Mouse (Mus musculus) midbrain, postnatal 0 days (tissue): ENCODE results near the gene Tasp1. TPM values are rescaled to one million over a fixed set of nuclear protein-coding genes. Genes with fewer than 3 reads are reported as not detected.
A peak's percentile ranks its signal among the peaks of the same experiment; 100 is the strongest.
"Not testable (repeated sequence)": the region's sequence is repeated elsewhere in the genome, so short reads cannot be mapped to it uniquely, and the experiment has no call there.

Experiments
- ATAC-seq: fragments of 200-750 bp; cut with Nextera tagmentation; 2 replicates; pipeline ENCODE4 v1.8.0; 2017; ENCODE audit warnings: moderate number of reproducible peaks, mild to moderate bottlenecking, moderate TSS enrichment, moderate library complexity; ENCODE audit not compliant: low FRiP score
- DNase-seq: peaks from one replicate; pipeline ENCODE4 v3.0.0-alpha.2; 2015; ENCODE audit warnings: low spot score
- H3K27ac ChIP-seq: fragments of 300-500 bp; sonication (generic); 2 replicates; pipeline ENCODE4 v1.5.1; 2014; ENCODE audit warnings: low read depth, mild to moderate bottlenecking, low read length, mixed read lengths
- H3K27me3 ChIP-seq: fragments of 300-500 bp; sonication (generic); 2 replicates; pipeline ENCODE4 v1.6.1; 2014; ENCODE audit warnings: low read length, control low read depth, mixed read lengths; ENCODE audit not compliant: insufficient read depth
- H3K36me3 ChIP-seq: fragments of 300-500 bp; sonication (generic); 2 replicates; pipeline ENCODE4 v1.6.1; 2014; ENCODE audit warnings: low read length, control low read depth, mixed read lengths; ENCODE audit not compliant: insufficient read depth
- H3K4me1 ChIP-seq: fragments of 300-500 bp; sonication (generic); 2 replicates; pipeline ENCODE4 v1.6.1; 2014; ENCODE audit warnings: mild to moderate bottlenecking, control low read depth, antibody characterized with exemption, low read length, mixed read lengths; ENCODE audit not compliant: insufficient read depth
- H3K4me2 ChIP-seq: fragments of 300-500 bp; sonication (generic); 2 replicates; pipeline ENCODE4 v1.6.1; 2014; ENCODE audit warnings: low read depth, mild to moderate bottlenecking, low read length, mixed read lengths; ENCODE audit not compliant: poor library complexity, severe bottlenecking
- H3K4me3 ChIP-seq: fragments of 300-500 bp; sonication (generic); 2 replicates; pipeline ENCODE4 v1.5.1; 2014; ENCODE audit warnings: low read depth, mild to moderate bottlenecking, low read length, moderate library complexity
- H3K9ac ChIP-seq: fragments of 300-500 bp; sonication (generic); replicated peaks from 2 replicates; pipeline ENCODE4 v1.6.1; 2014; ENCODE audit warnings: mild to moderate bottlenecking, low read length, moderate library complexity, mixed read lengths; ENCODE audit not compliant: poor library complexity, severe bottlenecking
- H3K9me3 ChIP-seq: fragments of 300-500 bp; sonication (generic); 2 replicates; pipeline ENCODE4 v1.6.1; 2016; ENCODE audit warnings: low read length, control low read depth
- CTCF ChIP-seq: IDR thresholded peaks from 2 replicates; pipeline ENCODE4 v1.5.1; 2016; ENCODE audit warnings: antibody characterized with exemption, mild to moderate bottlenecking
- WGBS: fragments of 180-500 bp; shearing (Covaris S2); extraction: QIAGEN DNeasy Blood & Tissue Kit; methylation state at CpG from one replicate; pipeline ENCODE4 v1.1.7; 2014; 5-methylcytosine and 5-hydroxymethylcytosine counted together
- polyA plus RNA-seq: library from polyadenylated mRNA; unstranded; fragments of >200 nt; fragmentation: Nextera tagmentation; extraction: Ambion mirVana; gene quantifications from 2 replicates; pipeline ENCODE4 v1.2.1, GENCODE M21; 2015
- total RNA-seq: library from RNA; depleted of rRNA; stranded (reverse); fragments of >200 nt; gene quantifications from 2 replicates; pipeline ENCODE4 v1.2.3, GENCODE M21; 2014

The Tasp1 gene
- total and polyA plus RNA-seq, 2 experiments from 2014 or later = 15.2 to 23.1 TPM

DNA sequence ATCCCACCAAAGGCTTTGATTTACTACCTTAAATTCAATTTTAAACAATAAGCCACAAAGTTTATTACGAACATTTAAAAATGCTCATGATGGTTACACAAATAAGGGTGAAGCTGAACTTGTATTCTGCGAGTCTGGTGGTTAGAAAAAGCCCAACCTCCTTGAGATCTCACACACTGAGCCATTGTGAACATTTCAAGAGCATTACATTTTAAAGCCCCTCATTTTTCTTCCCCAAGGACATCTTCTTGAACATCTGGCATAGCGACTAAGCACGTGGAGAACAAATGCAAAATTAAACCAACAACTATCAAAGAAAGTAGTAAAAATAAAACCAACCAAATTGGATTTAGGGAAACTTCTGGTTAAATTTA, 182.4 kb downstream of the Tasp1 start:
- ATAC-seq = no peak
- no peaks in the 10 kb centered on the region for H3K27me3 ChIP-seq

DNA sequence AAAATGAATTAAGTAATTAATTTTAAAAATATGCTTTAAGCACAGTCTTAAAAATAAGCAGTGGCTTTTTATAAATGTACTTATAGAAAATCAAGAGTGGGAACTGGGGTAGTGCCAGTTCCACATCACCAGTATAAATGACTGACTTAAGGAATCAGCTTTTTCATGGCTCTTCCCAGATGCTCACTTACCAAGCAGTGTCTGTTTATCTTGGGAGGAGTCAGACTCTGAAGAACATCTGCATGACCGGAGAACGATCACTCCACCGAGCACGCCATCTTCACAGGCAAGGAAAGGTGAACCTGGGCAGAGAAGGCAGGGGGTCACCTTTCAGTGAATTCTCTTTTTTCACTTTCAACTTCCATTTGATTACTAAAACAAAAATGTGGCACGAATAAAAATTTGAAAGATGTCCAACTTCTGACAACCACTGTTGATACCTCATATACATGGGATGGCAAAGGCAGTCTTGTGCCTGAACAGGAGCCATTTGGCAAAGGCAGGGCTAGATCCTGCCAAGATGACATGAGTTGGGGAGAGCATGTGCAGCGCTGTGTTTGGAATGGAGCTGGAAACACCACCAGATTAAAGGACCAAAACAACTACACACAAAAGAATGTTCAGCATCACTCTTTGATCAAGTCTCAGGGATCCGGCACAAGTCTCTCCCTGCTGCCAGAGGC, 182.9 kb downstream of the Tasp1 start:
- no peaks in the 10 kb centered on the region for H3K36me3 ChIP-seq
- H3K4me2 ChIP-seq = no peak overlapping the region
- H3K27ac ChIP-seq = no peak overlapping the region
- no peak overlapping the region for H3K9ac ChIP-seq
- TF ChIP-seq CTCF = no peak
- H3K4me1 ChIP-seq = no peaks in the 10 kb centered on the region
- no peaks in the 10 kb centered on the region for H3K9me3 ChIP-seq
- peak; percentile 8 for DNase-seq
- no peak for ATAC-seq
- no peaks in the 10 kb centered on the region for H3K27me3 ChIP-seq
- 80% methylated on average over 7 of the region's 7 CpGs for WGBS
- no peak overlapping the region for H3K4me3 ChIP-seq

More for the DNA sequence above, 182.4 kb downstream of the Tasp1 start:
- Histone ChIP-seq H3K36me3 (no peaks in the 10 kb centered on the region), H3K27ac (no peak overlapping the region), H3K9me3 (no peaks in the 10 kb centered on the region), H3K9ac (no peak overlapping the region), H3K4me2 (no peak overlapping the region), H3K4me1 (no peaks in the 10 kb centered on the region), H3K4me3 (no peak overlapping the region)
- TF ChIP-seq CTCF = no peak
- DNase-seq = no peak
- 75% methylated on average over 4 of the region's 4 CpGs for WGBS

DNA sequence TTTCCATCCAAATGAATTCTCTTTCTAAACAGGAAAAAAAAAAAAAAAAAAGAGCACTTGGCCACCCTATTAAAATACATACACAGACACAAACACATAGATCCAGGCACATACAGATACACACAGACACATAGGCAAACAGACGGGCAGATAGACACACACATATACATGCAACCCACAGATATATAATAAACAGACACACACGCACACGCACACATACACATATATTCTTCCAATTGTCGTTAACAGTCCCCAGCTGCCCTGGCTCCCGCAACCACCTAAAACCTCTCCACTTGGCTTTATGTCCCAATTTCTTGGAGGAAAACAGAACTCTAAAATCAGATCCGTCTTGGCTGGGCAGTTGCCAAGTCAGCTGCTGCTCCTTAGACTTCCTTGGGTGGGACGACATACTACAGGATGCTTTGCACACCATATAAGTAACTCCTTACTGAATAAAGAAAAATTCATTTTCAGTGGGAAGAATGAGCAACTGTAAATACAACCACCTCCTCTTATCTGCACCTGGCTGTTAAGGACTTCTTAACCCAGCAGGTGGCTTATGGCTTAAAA, 188.5 kb downstream of the Tasp1 start:
- H3K4me1 ChIP-seq = no peaks in the 10 kb centered on the region
- no peaks in the 10 kb centered on the region for H3K36me3 ChIP-seq
- H3K9ac ChIP-seq = no peak overlapping the region
- 91% methylated on average over 7 of the region's 7 CpGs for WGBS
- no peak overlapping the region for H3K4me3 ChIP-seq
- no peak overlapping the region for H3K27ac ChIP-seq
- ATAC-seq (no peak), DNase-seq (no peak)
- no peaks in the 10 kb centered on the region for H3K27me3 ChIP-seq
- H3K4me2 ChIP-seq = no peak overlapping the region
- TF ChIP-seq CTCF = no peak
- no peaks in the 10 kb centered on the region for H3K9me3 ChIP-seq

GRCm38 (mm10) chr2:139875876-139876275, 190.7 kb downstream of the Tasp1 start:
- WGBS = 64% methylated on average over 3 of the region's 3 CpGs
- Histone ChIP-seq H3K27ac (no peak overlapping the region), H3K4me2 (no peak overlapping the region), H3K4me3 (no peak overlapping the region), H3K4me1 (no peaks in the 10 kb centered on the region), H3K9me3 (no peaks in the 10 kb centered on the region), H3K9ac (no peak overlapping the region), H3K36me3 (no peaks in the 10 kb centered on the region), H3K27me3 (no peaks in the 10 kb centered on the region)
- DNase-seq (no peak), ATAC-seq (no peak)
- no peak for TF ChIP-seq CTCF

- Histone ChIP-seq H3K4me2 (no peak overlapping the region), H3K36me3 (no peaks in the 10 kb centered on the region), H3K27ac (no peak overlapping the region), H3K4me3 (no peak overlapping the region), H3K4me1 (no peaks in the 10 kb centered on the region), H3K9ac (no peak overlapping the region), H3K27me3 (no peaks in the 10 kb centered on the region), H3K9me3 (no peaks in the 10 kb centered on the region)
- TF ChIP-seq CTCF = no peak
- WGBS = 7% methylated on average over 3 of the region's 3 CpGs
- DNase-seq (no peak), ATAC-seq (no peak)
Measured at GRCm38 (mm10) chr2:139874173-139874572, 192.4 kb downstream of the Tasp1 start.

- WGBS = 29% methylated on average over 2 of the region's 2 CpGs
- H3K4me1 ChIP-seq = no peaks in the 10 kb centered on the region
Measured at GRCm38 (mm10) chr2:139873762-139874161, 192.8 kb downstream of the Tasp1 start.

DNA sequence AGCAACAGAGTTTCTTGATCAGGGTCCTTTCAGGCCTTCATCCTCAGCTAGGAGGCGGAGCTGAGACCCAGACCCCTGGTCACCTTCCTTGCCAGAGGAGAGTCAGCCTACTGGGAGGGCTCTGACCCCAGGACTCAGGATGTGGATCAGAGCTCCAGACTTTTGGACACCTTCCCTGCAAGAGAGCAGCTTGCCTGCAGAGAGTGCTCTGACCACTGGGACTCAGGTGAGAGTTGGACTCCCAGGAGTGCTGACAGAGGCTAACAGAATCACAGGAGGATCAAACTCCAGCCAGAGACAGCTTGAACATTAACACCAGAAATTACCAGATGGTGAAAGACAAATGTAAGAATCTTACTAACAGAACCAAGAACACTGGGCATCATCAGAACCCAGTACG, 197.5 kb downstream of the Tasp1 start:
- WGBS = 100% methylated on average over 2 of the region's 2 CpGs
- not testable (repeated sequence) for H3K4me2 ChIP-seq, H3K36me3 ChIP-seq, H3K9ac ChIP-seq, ATAC-seq, DNase-seq, H3K4me1 ChIP-seq, H3K27ac ChIP-seq, H3K4me3 ChIP-seq, H3K27me3 ChIP-seq, H3K9me3 ChIP-seq

More at GRCm38 (mm10) chr2:139873762-139874161, 192.8 kb downstream of the Tasp1 start:
- no peak for TF ChIP-seq CTCF
- no peak overlapping the region for H3K27ac ChIP-seq
- no peak overlapping the region for H3K9ac ChIP-seq
- no peaks in the 10 kb centered on the region for H3K27me3 ChIP-seq
- no peak for DNase-seq
- no peak overlapping the region for H3K4me2 ChIP-seq
- no peaks in the 10 kb centered on the region for H3K9me3 ChIP-seq
- no peak overlapping the region for H3K4me3 ChIP-seq
- no peak for ATAC-seq
- H3K36me3 ChIP-seq = no peaks in the 10 kb centered on the region

DNA sequence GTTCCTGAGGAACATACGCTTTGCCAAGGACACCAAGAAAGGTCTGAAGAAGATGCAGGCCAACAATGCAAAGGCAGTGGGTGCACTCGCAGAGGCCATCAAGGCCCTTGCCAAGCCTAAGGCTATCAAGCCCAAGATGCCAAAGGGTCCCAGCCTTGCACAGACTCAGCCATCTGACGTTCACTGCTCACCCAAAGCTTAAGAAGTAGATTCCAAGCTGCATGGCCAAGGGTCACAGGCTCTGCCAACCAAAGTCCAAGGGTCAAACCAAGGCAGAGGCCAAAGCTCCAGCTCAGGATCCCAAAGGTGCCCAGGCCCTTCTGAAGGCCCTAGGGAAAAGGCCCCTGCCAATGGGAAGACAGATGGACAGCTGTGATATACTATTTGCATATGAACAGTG, 203.2 kb downstream of the Tasp1 start:
- H3K4me3 ChIP-seq, H3K4me1 ChIP-seq, H3K36me3 ChIP-seq, ATAC-seq, H3K27me3 ChIP-seq, H3K27ac ChIP-seq, H3K9ac ChIP-seq, H3K4me2 ChIP-seq, DNase-seq, H3K9me3 ChIP-seq: not testable (repeated sequence)
- 99% methylated on average over 3 of the region's 3 CpGs for WGBS
